Mouse (Mus musculus) myocyte (in vitro differentiated cells): Measurements from ENCODE around the gene Pheta1. TPM values are rescaled to one million over a fixed set of nuclear protein-coding genes. Genes with fewer than 3 reads are reported as not detected.

Experiments
- H3K27me3 ChIP-seq: one replicate; pipeline ENCODE4 v1.6.1; 2011; ENCODE audit not compliant: control insufficient read depth, insufficient read depth, insufficient read length
- H3K36me3 ChIP-seq: one replicate; pipeline ENCODE4 v1.6.1; 2011; ENCODE audit not compliant: control insufficient read depth, insufficient read depth
- H3K4me2 ChIP-seq: one replicate; pipeline ENCODE4 v1.6.1; 2011; ENCODE audit warnings: low read depth, control low read depth
- H3K4me3 ChIP-seq: one replicate; pipeline ENCODE4 v1.5.1; 2011; ENCODE audit warnings: mild to moderate bottlenecking, control low read depth, moderate library complexity
- H3K79me2 ChIP-seq: one replicate; pipeline ENCODE4 v1.6.1; 2011; ENCODE audit not compliant: control insufficient read depth, insufficient read depth
- H3ac ChIP-seq: one replicate; pipeline ENCODE4 v1.6.1; 2011; ENCODE audit not compliant: control insufficient read depth, insufficient read length
- CEBPB ChIP-seq: IDR thresholded peaks from 2 replicates; pipeline ENCODE4 v1.6.1; 2011; ENCODE audit warnings: mild to moderate bottlenecking, moderate library complexity; ENCODE audit not compliant: poor library complexity, insufficient read depth, severe bottlenecking
- E2F4 ChIP-seq: IDR thresholded peaks from one replicate; pipeline ENCODE4 v1.6.1; 2011; ENCODE audit warnings: mild to moderate bottlenecking, control low read depth, moderate library complexity; ENCODE audit not compliant: insufficient read depth
- MAX ChIP-seq: IDR thresholded peaks from one replicate; pipeline ENCODE4 v1.6.1; 2011; ENCODE audit warnings: low read depth, mild to moderate bottlenecking, control low read depth
- MYOD1 ChIP-seq, 3 experiments: IDR thresholded peaks; one replicate each; pipeline ENCODE4 v1.6.1; 2011; ENCODE audit warnings: control low read depth in 2 of 3, low read depth in 2 of 3, mild to moderate bottlenecking in 2 of 3, moderate library complexity in 1 of 3; ENCODE audit not compliant: insufficient read length in 2 of 3, control insufficient read depth in 1 of 3
- MYOG ChIP-seq, 3 experiments: IDR thresholded peaks; one replicate each; pipeline ENCODE4 v1.6.1; 2011; ENCODE audit warnings: control low read depth in 2 of 3, low read depth in 2 of 3, mild to moderate bottlenecking in 2 of 3; ENCODE audit not compliant: insufficient read length in 2 of 3, control insufficient read depth in 1 of 3, insufficient read depth in 1 of 3
- POLR2A ChIP-seq: IDR thresholded peaks from one replicate; pipeline ENCODE4 v1.6.1; 2011; ENCODE audit warnings: low read depth, mild to moderate bottlenecking, control low read depth, moderate library complexity; ENCODE audit not compliant: insufficient read length
- POLR2AphosphoS2 ChIP-seq: IDR thresholded peaks from one replicate; pipeline ENCODE4 v1.6.1; 2011; ENCODE audit warnings: low read depth, control low read depth; ENCODE audit not compliant: insufficient read length
- REST ChIP-seq: IDR thresholded peaks from one replicate; pipeline ENCODE4 v1.6.1; 2011; ENCODE audit warnings: mild to moderate bottlenecking, control low read depth, moderate library complexity; ENCODE audit not compliant: insufficient read depth, insufficient read length
- SRF ChIP-seq: IDR thresholded peaks from one replicate; pipeline ENCODE4 v1.6.1; 2011; ENCODE audit warnings: low read depth; ENCODE audit not compliant: control insufficient read depth, insufficient read length
- TCF12 ChIP-seq: IDR thresholded peaks from one replicate; pipeline ENCODE4 v1.6.1; 2011; ENCODE audit warnings: mild to moderate bottlenecking, control low read depth; ENCODE audit not compliant: poor library complexity, insufficient read depth, severe bottlenecking
- TCF3 ChIP-seq: IDR thresholded peaks from one replicate; pipeline ENCODE4 v1.6.1; 2011; ENCODE audit warnings: low read depth, control low read depth; ENCODE audit not compliant: insufficient read length
- USF1 ChIP-seq: IDR thresholded peaks from one replicate; pipeline ENCODE4 v1.6.1; 2011; ENCODE audit warnings: low read depth, mild to moderate bottlenecking, control low read depth, moderate library complexity
- polyA plus RNA-seq: library from polyadenylated mRNA; unstranded; fragments of >200 nt; fragmentation: generic; extraction: Trizol; gene quantifications from one replicate; pipeline ENCODE4 v1.2.1, GENCODE M21; 2012; ENCODE audit warnings: missing spikeins

The Pheta1 gene
- polyA plus RNA-seq, 1 experiment: 9.8 TPM

DNA sequence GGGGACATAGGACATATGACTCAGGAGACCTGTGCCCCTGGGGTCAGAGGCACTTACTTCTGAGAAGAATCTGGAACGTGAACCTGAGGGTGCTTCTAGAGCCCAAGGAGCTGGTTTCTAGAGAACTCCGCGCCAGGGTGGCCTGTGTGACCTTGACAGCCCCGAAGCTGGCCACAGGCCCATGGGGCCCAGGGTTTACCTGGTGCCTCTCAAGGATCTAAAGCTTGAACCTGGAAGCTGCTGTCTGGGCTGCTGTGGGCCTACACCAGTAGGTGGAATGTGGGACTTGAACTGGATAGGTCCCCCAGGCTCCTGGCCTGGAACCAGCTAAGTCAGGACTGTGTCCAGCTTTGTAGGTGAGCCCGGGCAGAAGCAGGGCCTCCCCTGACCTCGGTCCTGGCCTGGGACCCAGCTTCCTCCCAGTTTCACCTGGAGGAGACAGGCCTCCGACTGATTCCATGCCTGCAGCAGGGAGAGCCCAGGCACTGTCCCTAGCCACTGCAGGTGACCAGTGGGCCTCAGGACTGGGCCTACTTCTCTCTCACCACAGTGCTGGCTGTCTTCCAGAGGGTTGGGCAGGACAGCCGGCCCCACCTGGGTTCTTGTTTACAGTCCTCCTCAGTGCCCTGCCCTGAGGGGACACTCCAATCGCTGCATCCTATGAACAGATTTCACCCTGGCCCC is 4.7 kb downstream of the Pheta1 start:
- Histone ChIP-seq H3ac (no peak overlapping the region), H3K27me3 (no peaks in the 10 kb centered on the region), H3K4me3 (no peak overlapping the region), H3K4me2 (no peak overlapping the region), H3K36me3 (no peaks in the 10 kb centered on the region), H3K79me2 (peaks cover 12% of the 10 kb centered on the region)
- TF ChIP-seq MYOD1 (IDR thresholded peaks at IDR 0.05; ENCODE audit: control insufficient read depth in 1 of 3, insufficient read length in 2 of 3, low read depth in 2 of 3) (no peak), MYOG (IDR thresholded peaks at IDR 0.05; ENCODE audit: control insufficient read depth in 1 of 3, insufficient read depth in 1 of 3, insufficient read length in 2 of 3, low read depth in 2 of 3) (no peak), MAX (no peak), SRF (no peak), REST (no peak), TCF3 (no peak), TCF12 (no peak), POLR2AphosphoS2 (no peak), POLR2A (no peak), CEBPB (no peak)

DNA sequence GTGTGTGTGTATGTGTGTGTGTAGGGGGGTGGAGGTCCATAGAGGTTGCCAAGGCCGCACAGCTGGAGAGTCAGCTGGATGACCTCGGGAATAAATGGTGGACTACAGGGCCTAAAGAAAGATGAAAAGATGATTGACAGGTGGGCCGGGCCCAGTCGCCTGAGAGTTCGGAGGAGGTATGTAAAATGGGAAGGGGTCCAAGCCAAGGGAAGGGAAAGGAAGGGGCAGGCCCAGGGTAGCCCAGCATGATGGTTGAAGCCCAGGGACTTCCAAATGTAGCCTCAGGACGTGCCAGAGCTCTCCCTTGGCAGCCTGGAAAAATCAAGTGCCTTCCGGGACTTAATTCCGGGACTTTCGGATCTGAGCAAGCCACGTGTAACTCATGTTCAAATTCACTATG is 6.0 kb downstream of the Pheta1 start:
- H3K36me3 ChIP-seq: no peaks in the 10 kb centered on the region
- H3K27me3 ChIP-seq: no peaks in the 10 kb centered on the region
- H3ac ChIP-seq: no peak overlapping the region
- TF ChIP-seq POLR2A: no peak
- no peak for TF ChIP-seq TCF12
- no peak for TF ChIP-seq TCF3
- TF ChIP-seq USF1: no peak
- no peak overlapping the region for H3K4me3 ChIP-seq
- no peak overlapping the region for H3K4me2 ChIP-seq
- H3K79me2 ChIP-seq: peaks cover 4% of the 10 kb centered on the region

DNA sequence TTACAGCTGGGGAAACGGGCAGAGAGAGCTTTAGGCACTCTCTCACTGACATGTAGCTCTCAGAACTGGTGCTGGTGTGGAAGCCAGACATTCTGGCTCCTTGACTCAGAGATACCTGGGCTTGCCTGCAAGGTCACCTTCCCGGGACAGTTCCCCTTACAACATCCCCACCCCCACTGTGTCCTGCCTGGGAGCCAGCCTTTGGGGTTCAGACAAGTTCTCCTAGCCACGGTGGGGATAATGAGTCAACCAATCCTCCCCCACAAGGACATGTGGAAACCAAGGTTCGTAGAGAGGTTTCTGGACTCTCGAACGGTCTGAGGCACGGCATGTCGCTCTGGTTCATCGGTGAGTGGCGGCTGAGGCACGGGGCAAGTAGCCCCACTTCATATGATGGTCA is 8.0 kb downstream of the Pheta1 start:
- Histone ChIP-seq H3ac (no peak overlapping the region), H3K4me2 (no peak overlapping the region), H3K4me3 (no peak overlapping the region), H3K27me3 (no peaks in the 10 kb centered on the region), H3K79me2 (no peaks in the 10 kb centered on the region), H3K36me3 (no peaks in the 10 kb centered on the region)
- TF ChIP-seq REST (no peak), POLR2AphosphoS2 (no peak), POLR2A (no peak), CEBPB (no peak), SRF (no peak), USF1 (no peak), MYOD1 (IDR thresholded peaks at IDR 0.05; ENCODE audit: control insufficient read depth in 1 of 3, insufficient read length in 2 of 3, low read depth in 2 of 3) (no peak), MAX (no peak), TCF12 (no peak), MYOG (IDR thresholded peaks at IDR 0.05; ENCODE audit: control insufficient read depth in 1 of 3, insufficient read depth in 1 of 3, insufficient read length in 2 of 3, low read depth in 2 of 3) (no peak), E2F4 (no peak)

DNA sequence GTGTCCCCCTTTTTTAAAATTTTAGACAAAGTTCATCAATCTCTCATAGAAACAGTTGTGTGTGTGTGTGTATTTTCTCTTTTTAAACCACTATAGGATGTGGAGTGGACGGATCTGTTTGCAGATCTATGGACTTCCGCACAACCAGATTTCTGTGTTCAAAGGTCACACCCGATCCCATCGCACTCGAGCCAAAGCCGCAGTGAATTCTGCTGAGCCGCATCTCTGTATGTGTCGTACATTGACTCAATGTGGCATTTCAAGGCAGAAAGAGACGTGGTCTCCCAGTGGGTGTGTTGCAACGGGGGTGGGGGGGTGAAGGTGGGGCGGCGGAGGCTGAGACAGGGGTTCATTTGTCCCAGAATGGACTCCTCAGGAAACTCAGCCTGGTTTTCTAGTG is 9.6 kb downstream of the Pheta1 start:
- no peak overlapping the region for H3K4me2 ChIP-seq
- H3K27me3 ChIP-seq: no peaks in the 10 kb centered on the region
- H3K36me3 ChIP-seq: no peaks in the 10 kb centered on the region
- no peaks in the 10 kb centered on the region for H3K79me2 ChIP-seq
- no peak overlapping the region for H3K4me3 ChIP-seq
- no peak overlapping the region for H3ac ChIP-seq
- no peak for TF ChIP-seq E2F4
- no peak for TF ChIP-seq CEBPB
- no peak for TF ChIP-seq REST
- TF ChIP-seq POLR2A: no peak
- no peak for TF ChIP-seq MYOG (IDR thresholded peaks at IDR 0.05; ENCODE audit: control insufficient read depth in 1 of 3, insufficient read depth in 1 of 3, insufficient read length in 2 of 3, low read depth in 2 of 3)
- TF ChIP-seq POLR2AphosphoS2: no peak
- no peak for TF ChIP-seq TCF3
- no peak for TF ChIP-seq SRF
- TF ChIP-seq MAX: no peak
- no peak for TF ChIP-seq TCF12
- no peak for TF ChIP-seq MYOD1 (IDR thresholded peaks at IDR 0.05; ENCODE audit: control insufficient read depth in 1 of 3, insufficient read length in 2 of 3, low read depth in 2 of 3)
- TF ChIP-seq USF1: no peak

DNA sequence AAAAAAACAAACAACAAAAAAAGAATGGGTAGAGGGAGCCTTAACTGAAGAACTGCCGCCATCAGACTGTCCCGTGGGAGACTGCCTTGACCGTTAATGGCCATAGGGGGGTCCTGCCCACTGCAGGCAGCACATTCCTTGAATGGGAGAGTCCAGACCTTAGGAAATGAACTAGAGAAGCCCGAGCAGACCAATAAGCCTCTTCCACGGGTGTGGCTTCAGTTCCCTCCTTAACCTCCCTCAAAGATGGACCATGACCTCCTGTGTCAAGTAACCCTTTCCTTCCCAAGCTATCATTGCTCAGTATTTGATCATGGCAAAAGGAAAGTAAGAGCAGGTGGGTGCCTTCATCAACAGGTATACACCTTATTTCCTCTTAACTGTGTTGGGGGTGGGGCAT is 13.2 kb downstream of the Pheta1 start:
- TF ChIP-seq TCF12 (no peak), REST (no peak), MYOG (IDR thresholded peaks at IDR 0.05; ENCODE audit: control insufficient read depth in 1 of 3, insufficient read depth in 1 of 3, insufficient read length in 2 of 3, low read depth in 2 of 3) (no peak), POLR2AphosphoS2 (no peak), E2F4 (no peak), USF1 (no peak), CEBPB (no peak), TCF3 (no peak), MYOD1 (IDR thresholded peaks at IDR 0.05; ENCODE audit: control insufficient read depth in 1 of 3, insufficient read length in 2 of 3, low read depth in 2 of 3) (no peak), SRF (no peak), POLR2A (no peak), MAX (no peak)
- no peaks in the 10 kb centered on the region for H3K79me2 ChIP-seq
- H3K4me2 ChIP-seq: no peak overlapping the region
- no peaks in the 10 kb centered on the region for H3K36me3 ChIP-seq
- H3ac ChIP-seq: no peak overlapping the region
- H3K27me3 ChIP-seq: peaks cover 12% of the 10 kb centered on the region
- H3K4me3 ChIP-seq: no peak overlapping the region
